ENCODE assay signal across 14 mouse cellular contexts in the genomic region with DNA sequence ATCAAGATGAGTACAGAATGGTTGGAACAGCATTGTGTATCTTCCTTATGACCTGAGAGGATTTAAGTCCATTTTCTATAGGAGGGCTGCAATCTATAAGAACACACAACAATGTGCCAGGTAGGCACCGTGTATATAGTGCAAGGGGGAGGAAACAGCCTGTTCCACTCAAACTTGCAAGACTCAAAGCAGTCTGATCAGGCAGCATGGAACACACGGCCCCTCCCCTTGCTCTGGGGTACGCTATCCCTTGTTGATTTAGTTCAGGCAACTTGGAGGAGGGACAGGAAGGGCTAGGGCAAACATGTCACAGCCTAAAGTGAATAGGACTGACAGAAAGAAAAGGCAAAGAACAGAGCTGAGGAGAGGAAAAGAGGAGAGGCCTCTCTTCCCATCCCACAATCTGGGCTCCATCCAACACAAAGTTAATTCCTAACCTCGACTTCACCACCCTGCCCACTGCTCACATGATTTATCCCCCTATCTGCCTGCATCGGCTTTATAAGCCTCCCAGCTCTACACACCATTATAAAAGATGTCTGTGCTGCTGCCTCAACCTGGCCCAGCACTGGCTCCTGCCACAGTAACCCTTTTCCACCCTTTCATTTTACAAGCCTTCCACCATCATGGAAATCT.
DNase-seq lines count a peak whose midpoint lies in the region; ATAC-seq and TF ChIP-seq lines count a peak whose summit lies in the region.
"Had no signal": no experiment of that assay in that cellular context is flagged by ENCODE, and none has a peak within 500 bp of the region (broad histone marks: within the 10 kb centered on the region; RNA-seq: fewer than 3 reads in every experiment).

No protein-coding gene starts in this region.

- DNase-seq in intestine, embryonic 14.5 days (ENCODE audit: low spot score), result no peak
- no peak for DNase-seq in embryonic facial prominence, embryonic 14.5 days (ENCODE audit: low spot score)
- peak; percentile 82 for DNase-seq in kidney, adult 9 months
- DNase-seq in liver, embryonic 13.5 days, result no peak
- DNase-seq in thymus, postnatal 14 days, result no peak
- DNase-seq in cerebellum, adult 18-20 months, result no peak
- no peak for DNase-seq in cerebellum, adult 2 months
- DNase-seq: adrenal gland, postnatal 10 days; B cell, adult 2 months; cerebellum, adult 9-11 months; retina, postnatal 1 day had no signal

- no peak overlapping the region for H3K9ac ChIP-seq in intestine, embryonic 14.5 days (ENCODE audit: low read length)
- no peak overlapping the region for H3K9ac ChIP-seq in intestine, postnatal 0 days (ENCODE audit: low read depth, low read length)
- H3K9ac ChIP-seq in embryonic facial prominence, embryonic 14.5 days (ENCODE audit: low read depth, low read length), result no peak overlapping the region
- no peak overlapping the region for H3K9ac ChIP-seq in liver, embryonic 13.5 days

- no peaks in the 10 kb centered on the region for H3K36me3 ChIP-seq in intestine, embryonic 14.5 days (ENCODE audit: control insufficient read depth, insufficient read depth, low read length)
- H3K36me3 ChIP-seq in intestine, postnatal 0 days (ENCODE audit: control insufficient read depth, insufficient read depth), result no peaks in the 10 kb centered on the region
- H3K36me3 ChIP-seq in embryonic facial prominence, embryonic 14.5 days (ENCODE audit: control insufficient read depth, insufficient read depth, low read length), result no peaks in the 10 kb centered on the region
- no peaks in the 10 kb centered on the region for H3K36me3 ChIP-seq in liver, embryonic 13.5 days
- H3K36me3 ChIP-seq: forebrain, embryonic 10.5 days had no signal

- 24% methylated on average over 5 of the region's 5 CpGs for WGBS in intestine, embryonic 14.5 days
- 19% methylated on average over 5 of the region's 5 CpGs for WGBS in intestine, postnatal 0 days
- WGBS in embryonic facial prominence, embryonic 14.5 days, result 18% methylated on average over 5 of the region's 5 CpGs
- WGBS in liver, embryonic 13.5 days (ENCODE audit: insufficient replicate concordance), result 34% methylated on average over 5 of the region's 5 CpGs
- WGBS in cerebellum, adult 2 months, result 66% methylated on average over 5 of the region's 5 CpGs

- H3K27ac ChIP-seq in intestine, embryonic 14.5 days (ENCODE audit: low read depth), result no peak overlapping the region
- no peak overlapping the region for H3K27ac ChIP-seq in intestine, postnatal 0 days (ENCODE audit: low read depth, low read length)
- H3K27ac ChIP-seq in embryonic facial prominence, embryonic 14.5 days (replicated peaks; ENCODE audit: low read depth, low read length), result peak overlapping the region; percentile 12; the same call in 1 of the 2 replicates
- H3K27ac ChIP-seq in liver, embryonic 13.5 days, result no peak overlapping the region
- H3K27ac ChIP-seq in cerebellum, adult 2 months (ENCODE audit: insufficient read depth, low read length), result no peak overlapping the region
- H3K27ac ChIP-seq: forebrain, embryonic 10.5 days; hindbrain, postnatal 0 days had no signal

- no peak for TF ChIP-seq CTCF in intestine, postnatal 0 days (IDR thresholded peaks at IDR 0.05; ENCODE audit: low read depth)
- no peak for TF ChIP-seq CTCF in cerebellum, adult 2 months (IDR thresholded peaks at IDR 0.05; ENCODE audit: borderline replicate concordance, insufficient read depth, low read depth, low read length)

- peak; percentile 63; the same call in 1 of the 2 replicates for ATAC-seq in intestine, embryonic 14.5 days (replicated peaks; ENCODE audit: low FRiP score, low TSS enrichment, low read depth)
- ATAC-seq in intestine, postnatal 0 days, result no peak
- no peak for ATAC-seq in embryonic facial prominence, embryonic 14.5 days (ENCODE audit: low read depth)
- ATAC-seq in liver, embryonic 13.5 days (ENCODE audit: low read depth), result 0 out of 2 replicates have a peak, but pooled peaks have one; percentile 43
- ATAC-seq: hindbrain, postnatal 0 days had no signal

- no peaks in the 10 kb centered on the region for H3K9me3 ChIP-seq in intestine, embryonic 14.5 days (ENCODE audit: control insufficient read depth, low read length)
- H3K9me3 ChIP-seq in intestine, postnatal 0 days (ENCODE audit: control insufficient read depth), result no peaks in the 10 kb centered on the region
- no peaks in the 10 kb centered on the region for H3K9me3 ChIP-seq in embryonic facial prominence, embryonic 14.5 days (ENCODE audit: control insufficient read depth, low read length)
- H3K9me3 ChIP-seq in liver, embryonic 13.5 days (replicated peaks), result no peaks in the 10 kb centered on the region
- H3K9me3 ChIP-seq: forebrain, embryonic 10.5 days had no signal

- no peak overlapping the region for H3K4me2 ChIP-seq in intestine, embryonic 14.5 days (ENCODE audit: low read length)
- H3K4me2 ChIP-seq in intestine, postnatal 0 days (replicated peaks; ENCODE audit: low read depth), result no peak overlapping the region
- H3K4me2 ChIP-seq in embryonic facial prominence, embryonic 14.5 days (ENCODE audit: low read depth, low read length), result no peak overlapping the region
- no peak overlapping the region for H3K4me2 ChIP-seq in liver, embryonic 13.5 days

- peaks cover 17% of the 10 kb centered on the region for H3K4me1 ChIP-seq in intestine, embryonic 14.5 days (replicated peaks; ENCODE audit: control insufficient read depth, insufficient read depth, low read length)
- H3K4me1 ChIP-seq in intestine, postnatal 0 days (replicated peaks; ENCODE audit: control insufficient read depth, insufficient read depth, low read length), result no peaks in the 10 kb centered on the region; the same call in 1 of the 2 replicates
- peaks cover 22% of the 10 kb centered on the region for H3K4me1 ChIP-seq in embryonic facial prominence, embryonic 14.5 days (ENCODE audit: control insufficient read depth, insufficient read depth, low read length)
- peaks cover 15% of the 10 kb centered on the region for H3K4me1 ChIP-seq in liver, embryonic 13.5 days (replicated peaks)
- no peaks in the 10 kb centered on the region for H3K4me1 ChIP-seq in cerebellum, adult 2 months (ENCODE audit: control insufficient read depth, insufficient read depth, low read length)

- H3K4me3 ChIP-seq in intestine, embryonic 14.5 days (ENCODE audit: low read depth, low read length), result no peak overlapping the region
- no peak overlapping the region for H3K4me3 ChIP-seq in intestine, postnatal 0 days (ENCODE audit: low read depth, low read length)
- H3K4me3 ChIP-seq in embryonic facial prominence, embryonic 14.5 days (ENCODE audit: low read depth, low read length), result no peak overlapping the region
- H3K4me3 ChIP-seq in liver, embryonic 13.5 days (replicated peaks), result no peak overlapping the region
- no peak overlapping the region for H3K4me3 ChIP-seq in cerebellum, adult 2 months (replicated peaks; ENCODE audit: insufficient read depth, low read depth, low read length)
- H3K4me3 ChIP-seq: forebrain, embryonic 10.5 days had no signal

- no peaks in the 10 kb centered on the region for H3K27me3 ChIP-seq in intestine, embryonic 14.5 days (replicated peaks; ENCODE audit: control insufficient read depth, insufficient read depth, low read length)
- H3K27me3 ChIP-seq in intestine, postnatal 0 days (replicated peaks; ENCODE audit: control insufficient read depth, insufficient read depth, low read length), result no peaks in the 10 kb centered on the region
- H3K27me3 ChIP-seq in embryonic facial prominence, embryonic 14.5 days (replicated peaks; ENCODE audit: control insufficient read depth, insufficient read depth, low read length), result no peaks in the 10 kb centered on the region
- 0 out of 2 replicates have a peak, but pooled peaks cover 6% of the 10 kb centered on the region for H3K27me3 ChIP-seq in liver, embryonic 13.5 days
- no peaks in the 10 kb centered on the region; the same call in 1 of the 2 replicates for H3K27me3 ChIP-seq in cerebellum, adult 2 months (ENCODE audit: control insufficient read depth, insufficient read depth, low read length)

- no peak for TF ChIP-seq POLR2A in cerebellum, adult 2 months (IDR thresholded peaks at IDR 0.05; ENCODE audit: borderline replicate concordance, insufficient read depth, low read length)

Comparison
In these comparisons a context has a peak if more than half of its experiments do, and no peak if none do; other contexts are left out.
1. ATAC-seq: peak in intestine, embryonic 14.5 days (single experiment) and liver, embryonic 13.5 days (single experiment); none in intestine, postnatal 0 days (single experiment) and embryonic facial prominence, embryonic 14.5 days (single experiment).